12 mouse cellular contexts compared by ENCODE assay signal in the genomic region with DNA sequence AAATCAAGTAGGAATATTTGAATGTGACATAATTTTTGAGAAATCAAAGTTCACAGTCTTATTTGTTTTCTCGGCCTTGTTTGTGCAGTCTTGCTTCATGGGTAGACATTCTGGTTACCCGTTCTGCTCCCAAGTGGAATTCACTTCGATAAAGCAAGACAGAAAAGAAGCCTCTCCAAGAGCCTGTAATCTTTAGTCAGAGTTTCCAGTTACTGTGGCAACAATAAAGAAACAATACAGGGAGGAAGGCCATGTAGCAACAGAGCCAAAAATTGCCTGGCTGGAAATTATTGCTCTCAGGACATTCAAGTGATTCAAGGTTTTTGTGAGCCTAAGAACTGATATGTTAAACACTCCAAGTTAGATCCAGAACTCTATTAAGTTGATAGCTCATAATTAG. TPM values are rescaled to one million over a fixed set of nuclear protein-coding genes. Genes with fewer than 3 reads are reported as not detected.
DNase-seq lines count a peak whose midpoint lies in the region; ATAC-seq and TF ChIP-seq lines count a peak whose summit lies in the region.
"Had no signal": no experiment of that assay in that cellular context is flagged by ENCODE, and none has a peak within 500 bp of the region (broad histone marks: within the 10 kb centered on the region; RNA-seq: fewer than 3 reads in every experiment).

No protein-coding gene starts in this region.

- H3K4me2 ChIP-seq in midbrain, embryonic 13.5 days (replicated peaks), result no peak overlapping the region
- H3K4me2 ChIP-seq: hindbrain, embryonic 14.5 days had no signal

- no peaks in the 10 kb centered on the region for H3K9me3 ChIP-seq in midbrain, embryonic 13.5 days

- no peak overlapping the region for H3K27ac ChIP-seq in kidney, adult 2 months (ENCODE audit: insufficient read depth, low read depth, low read length)
- no peak overlapping the region for H3K27ac ChIP-seq in midbrain, embryonic 13.5 days
- H3K27ac ChIP-seq: hindbrain, embryonic 14.5 days; layer of hippocampus, adult 2 months; macrophage had no signal

- no peak for ATAC-seq in midbrain, embryonic 13.5 days

- no peak overlapping the region for H3K4me3 ChIP-seq in kidney, adult 2 months (ENCODE audit: insufficient read depth, low read depth, low read length)
- H3K4me3 ChIP-seq in midbrain, embryonic 13.5 days (replicated peaks), result no peak overlapping the region
- H3K4me3 ChIP-seq: layer of hippocampus, adult 2 months; myocyte had no signal

- H3K27me3 ChIP-seq in kidney, adult 2 months (replicated peaks; ENCODE audit: control insufficient read depth, insufficient read depth, low read length), result no peaks in the 10 kb centered on the region
- no peaks in the 10 kb centered on the region for H3K27me3 ChIP-seq in midbrain, embryonic 13.5 days

- no peak for TF ChIP-seq POLR2A in kidney, adult 2 months (IDR thresholded peaks at IDR 0.05; ENCODE audit: low read depth, low read length)

- H3K4me1 ChIP-seq in kidney, adult 2 months (ENCODE audit: control insufficient read depth, insufficient read depth, low read length), result no peaks in the 10 kb centered on the region
- no peaks in the 10 kb centered on the region; the same call in 1 of the 2 replicates for H3K4me1 ChIP-seq in midbrain, embryonic 13.5 days (replicated peaks)

- DNase-seq in kidney, adult 2 months, result peak; percentile 3
- DNase-seq in kidney, adult 8-10 months, result no peak
- peak; percentile 45 for DNase-seq in NIH3T3 (ENCODE audit: low read depth)
- peak; percentile 31 for DNase-seq in fibroblast of lung, adult 2 months (ENCODE audit: low read depth)
- DNase-seq in heart, postnatal 36 days, result peak; percentile 16 to 24
- no peak for DNase-seq in spleen, adult 18-20 months
- DNase-seq in retina, embryonic 14.5 days (ENCODE audit: low spot score), result no peak

- H3K36me3 ChIP-seq in kidney, adult 2 months (ENCODE audit: control insufficient read depth, insufficient read depth, low read length), result no peaks in the 10 kb centered on the region; the same call in 1 of the 2 replicates
- H3K36me3 ChIP-seq in midbrain, embryonic 13.5 days, result peaks cover 12% of the 10 kb centered on the region

- no peak for TF ChIP-seq CTCF in kidney, adult 2 months (conservative IDR thresholded peaks at IDR 0.05; ENCODE audit: insufficient read depth, insufficient read length, low read depth, low read length)

- no peak overlapping the region for H3K9ac ChIP-seq in midbrain, embryonic 13.5 days (replicated peaks)
- H3K9ac ChIP-seq: hindbrain, embryonic 14.5 days had no signal

- intact Hi-C loops in heart, postnatal 36 days (cut with DNase I), result no loop called here

- WGBS in kidney, adult 2 months, result 59% methylated on average over 3 of the region's 3 CpGs
- WGBS in midbrain, embryonic 13.5 days, result 81% methylated on average over 3 of the region's 3 CpGs

RNA-seq across cellular contexts. Expression of a gene that starts 29.6 kb away (rescaled TPM):
- polyA plus RNA-seq in kidney, adult 2 months (2012; rRNA removed), result 8.0 and 9.2 TPM in 2 replicates
- 10 to 100 TPM; 15.5 to 18.9 TPM for total RNA-seq in heart, postnatal 36 days (2021)
- polyA plus RNA-seq in midbrain, embryonic 13.5 days (2015; fragmentation: Nextera tagmentation; extraction: Ambion mirVana), result 45.5 and 50.2 TPM in 2 replicates

RNA-seq across cellular contexts. Expression of a gene that starts 47.0 kb away (rescaled TPM):
- polyA plus RNA-seq in kidney, adult 2 months (2012; rRNA removed), result 5.0 and 7.1 TPM in 2 replicates
- 1 to 10 TPM; 1.3 to 2.3 TPM for total RNA-seq in heart, postnatal 36 days (2021)
- polyA plus RNA-seq in midbrain, embryonic 13.5 days (2015; fragmentation: Nextera tagmentation; extraction: Ambion mirVana), result 7.1 and 7.3 TPM in 2 replicates
- polyA plus RNA-seq: macrophage had no signal

RNA-seq across cellular contexts. Expression of a gene that starts 53.7 kb away (rescaled TPM):
- polyA plus RNA-seq in kidney, adult 2 months (2012; rRNA removed), result 51.9 and 66.1 TPM in 2 replicates
- 10 to 100 TPM; 17.3 to 17.4 TPM for total RNA-seq in heart, postnatal 36 days (2021)
- polyA plus RNA-seq in midbrain, embryonic 13.5 days (2015; fragmentation: Nextera tagmentation; extraction: Ambion mirVana), result 18.3 and 20.2 TPM in 2 replicates

RNA-seq across cellular contexts. Expression of a gene that starts 54.6 kb away (rescaled TPM):
- polyA plus RNA-seq in kidney, adult 2 months (2012; rRNA removed), result 107 and 114 TPM in 2 replicates
- 100 to 1,000 TPM; 100 to 101 TPM for total RNA-seq in heart, postnatal 36 days (2021)
- 73.4 and 73.6 TPM in 2 replicates for polyA plus RNA-seq in midbrain, embryonic 13.5 days (2015; fragmentation: Nextera tagmentation; extraction: Ambion mirVana)

Comparison
In these comparisons a context has a peak if more than half of its experiments do, and no peak if none do; other contexts are left out.
1. DNase-seq: peak in kidney, adult 2 months (single experiment), NIH3T3 (single experiment), fibroblast of lung, adult 2 months (single experiment) and heart, postnatal 36 days (2 of 2); none in kidney, adult 8-10 months (0 of 2), spleen, adult 18-20 months (0 of 2) and retina, embryonic 14.5 days (single experiment).